Mouse (Mus musculus): ENCODE measurements around the gene Blm. TPM values are rescaled to one million over a fixed set of nuclear protein-coding genes. Genes with fewer than 3 reads are reported as not detected.

Blm gene
- polyA plus RNA-seq, 1 experiment from 2014 or later, result 14.8 TPM

DNA sequence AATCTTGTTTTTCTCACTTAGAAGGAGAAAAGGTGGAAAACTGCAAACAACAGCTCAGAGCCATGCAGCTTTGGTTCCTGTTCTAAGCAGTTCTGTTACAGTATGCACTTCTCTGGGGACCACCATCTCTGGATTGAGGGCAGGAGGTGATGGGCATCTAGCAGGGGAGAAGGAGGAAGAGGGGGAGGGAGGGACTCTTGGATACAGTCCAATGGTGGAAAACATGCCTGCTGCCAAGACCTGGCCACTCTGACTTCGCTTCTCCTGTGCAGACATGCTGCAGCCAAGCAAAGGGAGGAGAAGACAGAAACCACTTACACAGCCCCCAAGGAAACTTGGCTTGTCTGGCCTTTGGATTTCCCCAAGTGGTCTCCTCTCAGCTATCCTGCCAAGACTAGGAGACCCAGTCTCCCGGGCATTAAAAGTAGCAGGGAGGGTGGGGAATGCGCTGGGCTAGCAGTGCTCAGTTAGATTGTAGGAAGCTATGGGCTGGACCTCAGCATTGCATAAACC is 77.0 kb downstream of the Blm start:
- peaks cover 5% of the 10 kb centered on the region for H3K4me1 ChIP-seq (replicated peaks; ENCODE audit: control insufficient read depth, insufficient read depth, low read length)
- H3K9ac ChIP-seq (replicated peaks; ENCODE audit: low read depth, low read length), result no peak overlapping the region
- 71% methylated on average over 3 of the region's 3 CpGs for WGBS
- H3K27ac ChIP-seq (ENCODE audit: low read length), result no peak overlapping the region
- H3K36me3 ChIP-seq (ENCODE audit: control insufficient read depth, insufficient read depth), result peaks cover 4% of the 10 kb centered on the region; the same call in 1 of the 2 replicates
- no peaks in the 10 kb centered on the region for H3K9me3 ChIP-seq (ENCODE audit: control insufficient read depth, low read length)
- ATAC-seq, result no peak
- H3K4me3 ChIP-seq (replicated peaks; ENCODE audit: low read length), result no peak overlapping the region
- no peaks in the 10 kb centered on the region for H3K27me3 ChIP-seq (replicated peaks; ENCODE audit: control insufficient read depth, insufficient read depth, low read length)
- H3K4me2 ChIP-seq (ENCODE audit: low read length), result no peak overlapping the region

DNA sequence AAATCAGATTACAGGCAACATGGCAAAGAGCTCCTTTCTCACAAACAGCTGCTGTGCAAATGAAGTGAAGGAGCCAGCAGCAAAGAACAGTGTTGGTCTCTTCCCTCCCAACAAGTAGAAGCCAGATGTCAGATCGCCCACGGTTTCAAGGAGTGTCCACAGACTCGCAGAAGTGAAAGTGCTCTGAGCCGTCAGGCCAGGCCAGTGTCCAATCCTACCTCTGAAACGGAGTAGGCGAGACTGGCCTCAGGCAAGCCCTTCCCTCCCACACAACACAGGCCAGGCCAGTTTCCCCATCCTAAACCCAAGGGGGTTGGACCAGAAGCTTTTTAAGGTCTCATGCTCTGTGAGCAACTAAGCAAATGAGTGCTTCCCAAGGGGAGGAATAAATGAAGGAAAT is 77.7 kb downstream of the Blm start:
- Histone ChIP-seq H3K9me3 (ENCODE audit: control insufficient read depth, low read length) (no peaks in the 10 kb centered on the region), H3K4me2 (ENCODE audit: low read length) (no peak overlapping the region), H3K27ac (ENCODE audit: low read length) (no peak overlapping the region), H3K4me3 (replicated peaks; ENCODE audit: low read length) (no peak overlapping the region), H3K9ac (replicated peaks; ENCODE audit: low read depth, low read length) (no peak overlapping the region), H3K4me1 (replicated peaks; ENCODE audit: control insufficient read depth, insufficient read depth, low read length) (peaks cover 5% of the 10 kb centered on the region), H3K36me3 (ENCODE audit: control insufficient read depth, insufficient read depth) (peaks cover 4% of the 10 kb centered on the region; the same call in 1 of the 2 replicates), H3K27me3 (replicated peaks; ENCODE audit: control insufficient read depth, insufficient read depth, low read length) (no peaks in the 10 kb centered on the region)
- 84% methylated on average over 6 of the region's 6 CpGs for WGBS
- no peak for ATAC-seq

DNA sequence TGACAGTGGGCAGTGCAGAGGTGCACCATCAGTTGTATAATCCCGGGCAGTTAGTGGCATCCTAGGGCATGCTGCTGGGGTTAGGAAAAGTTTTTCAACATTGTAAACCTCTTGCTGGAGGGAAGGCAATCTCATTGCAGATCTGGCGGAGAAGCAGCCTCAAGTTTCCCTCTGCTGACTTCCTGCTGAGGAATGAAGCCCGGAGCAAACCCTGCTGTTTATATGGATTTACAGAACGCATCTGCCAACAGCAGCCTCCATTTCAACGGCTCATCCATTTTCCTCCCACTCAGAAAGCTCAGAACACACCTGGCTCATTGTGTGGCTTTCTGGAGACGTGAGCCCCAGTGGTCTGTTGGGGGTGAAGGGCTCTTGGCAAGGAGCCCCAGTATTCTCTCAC is 78.6 kb downstream of the Blm start:
- 85% methylated on average over 6 of the region's 6 CpGs for WGBS
- peaks cover 4% of the 10 kb centered on the region; the same call in 1 of the 2 replicates for H3K36me3 ChIP-seq (ENCODE audit: control insufficient read depth, insufficient read depth)
- ATAC-seq, result no peak
- no peak overlapping the region for H3K4me2 ChIP-seq (ENCODE audit: low read length)
- H3K9ac ChIP-seq (replicated peaks; ENCODE audit: low read depth, low read length), result no peak overlapping the region
- H3K27me3 ChIP-seq (replicated peaks; ENCODE audit: control insufficient read depth, insufficient read depth, low read length), result no peaks in the 10 kb centered on the region
- no peaks in the 10 kb centered on the region for H3K9me3 ChIP-seq (ENCODE audit: control insufficient read depth, low read length)
- H3K4me1 ChIP-seq (replicated peaks; ENCODE audit: control insufficient read depth, insufficient read depth, low read length), result peaks cover 5% of the 10 kb centered on the region
- no peak overlapping the region for H3K4me3 ChIP-seq (replicated peaks; ENCODE audit: low read length)
- H3K27ac ChIP-seq (ENCODE audit: low read length), result no peak overlapping the region

DNA sequence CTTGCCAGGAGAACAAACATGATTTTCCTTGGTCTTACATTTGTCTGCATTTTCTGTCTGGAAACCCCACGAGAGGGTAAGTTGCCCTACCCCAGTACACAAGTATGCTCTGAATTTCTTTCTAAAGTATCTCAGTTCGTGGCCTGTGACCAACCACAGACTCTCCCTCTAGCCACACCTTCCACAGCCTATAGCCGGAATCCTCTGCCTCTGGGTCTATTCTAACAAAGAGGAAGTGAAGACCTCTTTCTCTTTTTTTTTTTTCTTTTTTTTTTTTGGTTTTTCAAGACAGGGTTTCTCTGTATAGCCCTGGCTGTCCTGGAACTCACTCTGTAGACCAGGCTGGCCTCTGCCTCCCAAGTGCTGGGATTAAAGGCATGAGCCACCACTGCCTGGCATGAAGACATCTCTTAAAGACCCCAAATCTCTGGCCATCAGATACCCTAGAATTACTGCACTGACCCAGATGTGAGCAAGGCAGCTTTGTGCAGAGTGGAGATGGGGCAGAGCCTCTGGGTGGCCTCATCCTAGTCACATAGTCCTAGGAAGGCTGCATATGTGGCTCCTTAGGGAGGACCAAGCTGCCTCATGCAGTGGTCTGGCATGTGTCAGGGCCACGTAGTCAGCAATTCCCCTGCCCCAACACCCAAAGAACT is 79.3 kb downstream of the Blm start:
- H3K27me3 ChIP-seq (replicated peaks; ENCODE audit: control insufficient read depth, insufficient read depth, low read length), result no peaks in the 10 kb centered on the region
- H3K36me3 ChIP-seq (ENCODE audit: control insufficient read depth, insufficient read depth), result peaks cover 4% of the 10 kb centered on the region; the same call in 1 of the 2 replicates
- 82% methylated on average over 4 of the region's 4 CpGs for WGBS
- no peak overlapping the region for H3K4me2 ChIP-seq (ENCODE audit: low read length)
- no peak overlapping the region for H3K27ac ChIP-seq (ENCODE audit: low read length)
- H3K9ac ChIP-seq (replicated peaks; ENCODE audit: low read depth, low read length), result no peak overlapping the region
- no peak for ATAC-seq
- H3K4me1 ChIP-seq (replicated peaks; ENCODE audit: control insufficient read depth, insufficient read depth, low read length), result peaks cover 2% of the 10 kb centered on the region
- H3K9me3 ChIP-seq (ENCODE audit: control insufficient read depth, low read length), result no peaks in the 10 kb centered on the region
- H3K4me3 ChIP-seq (replicated peaks; ENCODE audit: low read length), result no peak overlapping the region

DNA sequence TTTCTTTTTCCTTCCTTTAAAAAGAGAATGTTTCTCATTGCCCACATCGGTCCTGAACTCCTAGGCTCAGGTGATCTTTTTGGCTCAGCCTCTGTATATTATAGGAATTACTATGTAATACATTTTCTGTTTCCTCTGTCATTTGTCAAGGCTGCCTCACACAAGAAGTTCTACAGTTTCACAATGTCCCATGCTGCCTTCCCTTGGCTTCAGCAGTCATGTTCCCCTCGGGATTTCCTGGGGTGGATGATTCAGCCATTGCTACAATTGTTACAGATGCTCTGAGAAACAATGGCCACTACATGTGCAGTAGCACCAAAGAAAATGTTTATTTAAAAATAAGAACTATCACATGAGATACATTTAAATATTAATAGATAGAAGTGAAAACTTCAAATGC is 80.1 kb downstream of the Blm start:
- no peaks in the 10 kb centered on the region for H3K36me3 ChIP-seq (ENCODE audit: control insufficient read depth, insufficient read depth)
- H3K27ac ChIP-seq (ENCODE audit: low read length), result no peak overlapping the region
- ATAC-seq, result no peak
- no peaks in the 10 kb centered on the region for H3K27me3 ChIP-seq (replicated peaks; ENCODE audit: control insufficient read depth, insufficient read depth, low read length)
- WGBS, result 93% methylated on average over 2 of the region's 2 CpGs
- H3K9me3 ChIP-seq (ENCODE audit: control insufficient read depth, low read length), result no peaks in the 10 kb centered on the region
- H3K4me2 ChIP-seq (ENCODE audit: low read length), result no peak overlapping the region
- no peak overlapping the region for H3K9ac ChIP-seq (replicated peaks; ENCODE audit: low read depth, low read length)
- H3K4me3 ChIP-seq (replicated peaks; ENCODE audit: low read length), result no peak overlapping the region
- no peaks in the 10 kb centered on the region for H3K4me1 ChIP-seq (replicated peaks; ENCODE audit: control insufficient read depth, insufficient read depth, low read length)

DNA sequence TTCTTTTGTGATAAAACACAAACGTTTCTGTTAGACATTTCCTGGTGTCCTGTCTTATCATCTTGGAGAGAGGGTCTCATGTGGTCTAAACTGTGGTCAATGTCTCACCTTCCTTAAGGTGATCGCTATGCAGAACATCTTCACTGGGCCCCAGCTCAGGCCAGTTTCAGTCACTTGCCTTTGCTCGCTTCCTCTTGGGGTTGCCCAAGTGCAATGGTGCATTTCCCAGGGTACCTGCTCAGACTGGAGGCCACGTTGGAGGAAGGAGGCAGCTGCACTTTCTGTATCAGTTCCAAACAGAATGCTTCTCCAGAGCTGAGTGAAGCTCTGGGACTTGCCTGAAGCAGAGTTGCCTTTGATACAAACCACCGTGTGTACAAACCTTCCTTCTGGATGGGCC is 80.9 kb downstream of the Blm start:
- H3K27me3 ChIP-seq (replicated peaks; ENCODE audit: control insufficient read depth, insufficient read depth, low read length), result no peaks in the 10 kb centered on the region
- H3K9ac ChIP-seq (replicated peaks; ENCODE audit: low read depth, low read length), result no peak overlapping the region
- H3K4me2 ChIP-seq (ENCODE audit: low read length), result no peak overlapping the region
- H3K4me3 ChIP-seq (replicated peaks; ENCODE audit: low read length), result no peak overlapping the region
- H3K36me3 ChIP-seq (ENCODE audit: control insufficient read depth, insufficient read depth), result no peaks in the 10 kb centered on the region
- no peaks in the 10 kb centered on the region for H3K4me1 ChIP-seq (replicated peaks; ENCODE audit: control insufficient read depth, insufficient read depth, low read length)
- no peak for ATAC-seq
- H3K27ac ChIP-seq (ENCODE audit: low read length), result no peak overlapping the region
- 93% methylated on average over 5 of the region's 5 CpGs for WGBS
- no peaks in the 10 kb centered on the region for H3K9me3 ChIP-seq (ENCODE audit: control insufficient read depth, low read length)

DNA sequence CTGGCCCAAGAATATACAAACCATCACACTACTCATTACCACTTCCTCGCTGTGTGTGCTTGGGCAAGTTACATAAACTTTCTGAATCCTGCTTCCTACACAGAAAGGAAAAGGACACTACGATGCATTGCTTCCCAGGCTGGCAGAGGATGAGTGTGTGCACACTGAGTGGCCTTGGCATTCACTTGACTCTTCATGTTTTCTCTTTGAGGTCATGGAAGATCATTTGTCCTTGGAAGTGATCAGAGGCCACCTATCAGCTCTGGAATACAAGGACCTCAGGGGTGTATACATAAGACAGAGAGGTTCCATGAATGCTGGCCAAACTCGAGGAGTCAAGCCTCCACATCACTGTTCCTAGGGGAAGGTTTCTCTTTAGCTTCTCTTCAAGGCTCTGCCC is 81.8 kb downstream of the Blm start:
- Histone ChIP-seq H3K27ac (ENCODE audit: low read length) (no peak overlapping the region), H3K4me1 (replicated peaks; ENCODE audit: control insufficient read depth, insufficient read depth, low read length) (no peaks in the 10 kb centered on the region), H3K27me3 (replicated peaks; ENCODE audit: control insufficient read depth, insufficient read depth, low read length) (no peaks in the 10 kb centered on the region), H3K9me3 (ENCODE audit: control insufficient read depth, low read length) (no peaks in the 10 kb centered on the region), H3K36me3 (ENCODE audit: control insufficient read depth, insufficient read depth) (no peaks in the 10 kb centered on the region), H3K9ac (replicated peaks; ENCODE audit: low read depth, low read length) (no peak overlapping the region), H3K4me3 (replicated peaks; ENCODE audit: low read length) (no peak overlapping the region), H3K4me2 (ENCODE audit: low read length) (no peak overlapping the region)
- no peak for ATAC-seq
- 90% methylated on average over 3 of the region's 3 CpGs for WGBS

DNA sequence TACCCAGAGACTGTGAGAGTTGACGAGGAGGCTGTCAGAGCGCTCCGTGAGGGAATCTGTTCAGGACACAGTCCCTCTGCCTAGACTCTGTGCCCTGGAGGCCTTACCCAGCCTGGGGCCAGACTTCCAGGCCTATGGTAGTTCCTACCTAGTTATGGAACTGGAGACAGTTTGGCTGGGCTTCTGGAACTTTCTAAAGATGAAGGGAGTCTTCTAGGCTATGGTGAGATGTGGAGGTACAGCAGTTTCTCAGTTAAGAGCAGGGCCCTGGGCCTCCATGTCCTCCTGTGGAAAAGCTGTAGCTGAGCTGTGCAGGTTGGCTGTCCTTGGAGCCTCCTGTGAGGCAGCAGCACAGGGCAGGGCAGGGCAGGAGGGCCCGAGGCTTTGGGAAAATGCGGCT is 82.7 kb downstream of the Blm start:
- Histone ChIP-seq H3K9ac (replicated peaks; ENCODE audit: low read depth, low read length) (no peak overlapping the region), H3K9me3 (ENCODE audit: control insufficient read depth, low read length) (no peaks in the 10 kb centered on the region), H3K36me3 (ENCODE audit: control insufficient read depth, insufficient read depth) (no peaks in the 10 kb centered on the region), H3K4me1 (replicated peaks; ENCODE audit: control insufficient read depth, insufficient read depth, low read length) (no peaks in the 10 kb centered on the region), H3K27ac (ENCODE audit: low read length) (no peak overlapping the region), H3K27me3 (replicated peaks; ENCODE audit: control insufficient read depth, insufficient read depth, low read length) (no peaks in the 10 kb centered on the region), H3K4me3 (replicated peaks; ENCODE audit: low read length) (no peak overlapping the region), H3K4me2 (ENCODE audit: low read length) (no peak overlapping the region)
- no peak for ATAC-seq
- 80% methylated on average over 5 of the region's 5 CpGs for WGBS

DNA sequence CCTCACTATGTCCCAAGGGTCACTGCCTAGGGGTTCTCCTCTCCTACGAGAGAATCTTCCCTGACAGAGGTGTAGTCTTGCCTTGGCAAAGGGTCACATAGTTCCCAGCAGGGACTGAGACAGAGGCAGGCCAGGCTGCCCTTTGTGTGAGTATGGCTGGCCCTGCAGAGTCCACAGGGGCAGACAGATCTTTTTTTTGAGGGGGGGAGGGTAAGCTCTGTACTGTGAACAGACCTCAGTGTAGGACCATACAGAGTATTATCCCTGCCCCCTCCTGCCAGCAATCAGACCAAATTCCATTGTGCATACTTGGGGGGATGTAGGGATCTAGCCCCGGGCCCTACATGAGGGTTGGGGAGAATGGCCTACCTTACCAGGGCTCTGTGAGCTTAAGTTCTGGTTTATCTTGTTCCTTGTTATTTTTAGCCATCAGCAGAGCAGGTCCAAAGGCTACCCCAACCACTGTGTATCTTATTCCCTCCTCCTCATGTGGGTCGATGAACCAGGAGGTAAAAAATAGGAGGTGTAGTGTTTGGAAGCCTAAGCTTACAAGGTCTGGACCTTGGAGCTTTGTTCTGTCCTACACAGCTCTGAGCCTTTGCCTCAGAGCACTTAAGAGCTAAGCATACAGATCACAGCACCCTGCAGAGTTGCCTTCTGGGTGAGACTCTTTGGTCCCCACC is 83.2 kb downstream of the Blm start:
- Histone ChIP-seq H3K27me3 (replicated peaks; ENCODE audit: control insufficient read depth, insufficient read depth, low read length) (no peaks in the 10 kb centered on the region), H3K4me1 (replicated peaks; ENCODE audit: control insufficient read depth, insufficient read depth, low read length) (no peaks in the 10 kb centered on the region), H3K9ac (replicated peaks; ENCODE audit: low read depth, low read length) (no peak overlapping the region), H3K36me3 (ENCODE audit: control insufficient read depth, insufficient read depth) (no peaks in the 10 kb centered on the region), H3K4me3 (replicated peaks; ENCODE audit: low read length) (no peak overlapping the region), H3K27ac (ENCODE audit: low read length) (no peak overlapping the region), H3K4me2 (ENCODE audit: low read length) (no peak overlapping the region), H3K9me3 (ENCODE audit: control insufficient read depth, low read length) (no peaks in the 10 kb centered on the region)
- ATAC-seq, result no peak
- 80% methylated on average over 3 of the region's 3 CpGs for WGBS

Data from forebrain, embryonic 16.5 days (tissue).